23 mouse cellular contexts compared by ENCODE assay signal in the genomic region with DNA sequence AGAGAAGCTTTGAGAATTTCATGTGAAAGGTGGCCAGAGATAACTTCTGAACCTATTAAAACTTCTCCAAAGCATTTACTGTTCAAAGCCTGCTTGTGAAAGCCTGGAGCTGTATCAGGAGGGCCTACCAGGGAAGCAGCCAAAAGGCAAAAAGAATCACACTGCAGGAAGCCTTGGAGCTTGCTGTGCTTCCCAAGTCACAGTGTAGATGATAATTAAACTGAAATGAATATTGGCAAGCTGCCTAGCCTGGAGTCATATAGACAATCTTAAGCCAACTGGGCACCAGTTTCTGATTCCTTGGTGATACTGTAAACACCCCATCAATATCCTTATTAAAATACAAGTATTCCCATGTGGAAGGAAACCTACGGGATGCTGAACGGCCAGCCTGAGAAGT.
DNase-seq lines count a peak whose midpoint lies in the region; ATAC-seq and TF ChIP-seq lines count a peak whose summit lies in the region.
"Had no signal": no experiment of that assay in that cellular context is flagged by ENCODE, and none has a peak within 500 bp of the region (broad histone marks: within the 10 kb centered on the region; RNA-seq: fewer than 3 reads in every experiment).

No protein-coding gene starts in this region.

- TF ChIP-seq CTCF in hindbrain, postnatal 0 days (IDR thresholded peaks at IDR 0.05; ENCODE audit: low read depth) = no peak

- H3K4me3 ChIP-seq in hindbrain, postnatal 0 days (ENCODE audit: low read length) = no peak overlapping the region
- no peak overlapping the region for H3K4me3 ChIP-seq in hindbrain, embryonic 12.5 days
- H3K4me3 ChIP-seq: left cerebral cortex, adult 2 months; limb, embryonic 10.5 days; liver, embryonic 15.5 days; neural tube, embryonic 12.5 days had no signal

- H3K27ac ChIP-seq in hindbrain, postnatal 0 days = no peak overlapping the region
- no peak overlapping the region for H3K27ac ChIP-seq in hindbrain, embryonic 12.5 days
- H3K27ac ChIP-seq: left cerebral cortex, adult 2 months; limb, embryonic 10.5 days; liver, embryonic 15.5 days; macrophage; neural tube, embryonic 12.5 days had no signal

- H3K9me3 ChIP-seq in hindbrain, postnatal 0 days (ENCODE audit: low read length) = no peaks in the 10 kb centered on the region
- H3K9me3 ChIP-seq in hindbrain, embryonic 12.5 days (replicated peaks) = no peaks in the 10 kb centered on the region
- H3K9me3 ChIP-seq: limb, embryonic 10.5 days; liver, embryonic 15.5 days; neural tube, embryonic 12.5 days had no signal

- H3K4me2 ChIP-seq in hindbrain, postnatal 0 days (ENCODE audit: low read depth, low read length) = no peak overlapping the region
- H3K4me2 ChIP-seq in hindbrain, embryonic 12.5 days (replicated peaks) = no peak overlapping the region
- H3K4me2 ChIP-seq: liver, embryonic 15.5 days; neural tube, embryonic 12.5 days had no signal

- WGBS in hindbrain, postnatal 0 days = 39% methylated on average over 2 of the region's 2 CpGs
- 73% methylated on average over 2 of the region's 2 CpGs for WGBS in hindbrain, embryonic 12.5 days

- H3K27me3 ChIP-seq in hindbrain, postnatal 0 days (ENCODE audit: insufficient read depth, low read length) = no peaks in the 10 kb centered on the region
- no peaks in the 10 kb centered on the region for H3K27me3 ChIP-seq in hindbrain, embryonic 12.5 days
- H3K27me3 ChIP-seq: liver, embryonic 15.5 days; neural tube, embryonic 12.5 days; Patski had no signal

- ATAC-seq in hindbrain, postnatal 0 days = no peak
- no peak for ATAC-seq in hindbrain, embryonic 12.5 days (ENCODE audit: low FRiP score)
- ATAC-seq: Patski had no signal

- H3K36me3 ChIP-seq in hindbrain, postnatal 0 days (ENCODE audit: insufficient read depth, low read length) = no peaks in the 10 kb centered on the region
- H3K36me3 ChIP-seq in hindbrain, embryonic 12.5 days = no peaks in the 10 kb centered on the region
- H3K36me3 ChIP-seq: limb, embryonic 10.5 days; liver, embryonic 15.5 days; neural tube, embryonic 12.5 days had no signal

- DNase-seq in cerebellum, adult 9-11 months = peak; percentile 5
- no peak for DNase-seq in cerebellum, adult 11 months
- peak; percentile 57 for DNase-seq in hindbrain, postnatal 0 days (ENCODE audit: low spot score)
- peak; percentile 7 for DNase-seq in Muller cell, postnatal 12 days (ENCODE audit: inconsistent ontology term)
- DNase-seq in brain, embryonic 18.5 days (ENCODE audit: low read depth, low spot score) = peak; percentile 32
- DNase-seq in layer of hippocampus, adult 11-12 months (ENCODE audit: low spot score) = no peak
- no peak for DNase-seq in layer of hippocampus, postnatal 10 days (ENCODE audit: low spot score in 2 of 2)
- DNase-seq: adrenal gland, postnatal 36 days; gastrocnemius, postnatal 36 days; kidney, adult 11 months; kidney, postnatal 4 days; layer of hippocampus, adult 9-11 months; liver; retina, postnatal 1 day; right cerebral cortex, postnatal 25 days; spleen, adult 18-20 months had no signal

- no peaks in the 10 kb centered on the region for H3K4me1 ChIP-seq in hindbrain, postnatal 0 days (ENCODE audit: insufficient read depth, low read length)
- no peaks in the 10 kb centered on the region for H3K4me1 ChIP-seq in hindbrain, embryonic 12.5 days
- H3K4me1 ChIP-seq: limb, embryonic 10.5 days; liver, embryonic 15.5 days; neural tube, embryonic 12.5 days had no signal

- no peak overlapping the region for H3K9ac ChIP-seq in hindbrain, postnatal 0 days (replicated peaks; ENCODE audit: low read length)
- H3K9ac ChIP-seq in hindbrain, embryonic 12.5 days = no peak overlapping the region
- H3K9ac ChIP-seq: liver, embryonic 15.5 days; neural tube, embryonic 12.5 days had no signal

Comparison
In these comparisons a context has a peak if more than half of its experiments do, and no peak if none do; other contexts are left out.
1. DNase-seq: peak in cerebellum, adult 9-11 months (single experiment), hindbrain, postnatal 0 days (single experiment), Muller cell, postnatal 12 days (single experiment) and brain, embryonic 18.5 days (single experiment); none in cerebellum, adult 11 months (single experiment), layer of hippocampus, adult 11-12 months (single experiment) and layer of hippocampus, postnatal 10 days (0 of 2).